Mouse (Mus musculus) stomach, embryonic 15.5 days (tissue): Measurements from ENCODE around the gene Ppm1l. TPM values are rescaled to one million over a fixed set of nuclear protein-coding genes. Genes with fewer than 3 reads are reported as not detected.
A peak's percentile ranks its signal among the peaks of the same experiment; 100 is the strongest.

Experiments
- ATAC-seq: fragments of 200-750 bp; cut with Nextera tagmentation; 2 replicates; pipeline ENCODE4 v1.8.0; 2017; ENCODE audit warnings: low read depth, moderate number of reproducible peaks, moderate TSS enrichment; ENCODE audit not compliant: insufficient read depth, low FRiP score
- H3K27ac ChIP-seq: fragments of 300-500 bp; sonication (generic); 2 replicates; pipeline ENCODE4 v1.5.1; 2015; ENCODE audit warnings: mild to moderate bottlenecking, inconsistent platforms
- H3K27me3 ChIP-seq: fragments of 300-500 bp; sonication (generic); replicated peaks from 2 replicates; pipeline ENCODE4 v1.6.1; 2015; ENCODE audit warnings: inconsistent platforms
- H3K36me3 ChIP-seq: fragments of 300-500 bp; sonication (generic); 2 replicates; pipeline ENCODE4 v1.6.1; 2015; ENCODE audit warnings: inconsistent platforms
- H3K4me1 ChIP-seq: fragments of 300-500 bp; sonication (generic); 2 replicates; pipeline ENCODE4 v1.6.1; 2015; ENCODE audit warnings: inconsistent platforms
- H3K4me2 ChIP-seq: fragments of 300-500 bp; sonication (generic); 2 replicates; pipeline ENCODE4 v1.6.1; 2015; ENCODE audit warnings: mild to moderate bottlenecking, inconsistent platforms
- H3K4me3 ChIP-seq: fragments of 300-500 bp; sonication (generic); replicated peaks from 2 replicates; pipeline ENCODE4 v1.5.1; 2015; ENCODE audit warnings: inconsistent platforms
- H3K9ac ChIP-seq: fragments of 300-500 bp; sonication (generic); 2 replicates; pipeline ENCODE4 v1.6.1; 2015; ENCODE audit warnings: inconsistent platforms
- H3K9me3 ChIP-seq: fragments of 300-500 bp; sonication (generic); 2 replicates; pipeline ENCODE4 v1.6.1; 2016; ENCODE audit warnings: inconsistent platforms
- WGBS: fragments of 180-500 bp; shearing (Covaris S2); methylation state at CpG from one replicate; pipeline ENCODE4 v1.1.7; 2015; 5-methylcytosine and 5-hydroxymethylcytosine counted together
- polyA plus RNA-seq: library from polyadenylated mRNA; unstranded; fragments of >200 nt; fragmentation: Nextera tagmentation; extraction: Ambion mirVana; gene quantifications from 2 replicates; pipeline ENCODE4 v1.2.1, GENCODE M21; 2015

Ppm1l gene
- polyA plus RNA-seq, 1 experiment from 2014 or later: 8.5 TPM

DNA sequence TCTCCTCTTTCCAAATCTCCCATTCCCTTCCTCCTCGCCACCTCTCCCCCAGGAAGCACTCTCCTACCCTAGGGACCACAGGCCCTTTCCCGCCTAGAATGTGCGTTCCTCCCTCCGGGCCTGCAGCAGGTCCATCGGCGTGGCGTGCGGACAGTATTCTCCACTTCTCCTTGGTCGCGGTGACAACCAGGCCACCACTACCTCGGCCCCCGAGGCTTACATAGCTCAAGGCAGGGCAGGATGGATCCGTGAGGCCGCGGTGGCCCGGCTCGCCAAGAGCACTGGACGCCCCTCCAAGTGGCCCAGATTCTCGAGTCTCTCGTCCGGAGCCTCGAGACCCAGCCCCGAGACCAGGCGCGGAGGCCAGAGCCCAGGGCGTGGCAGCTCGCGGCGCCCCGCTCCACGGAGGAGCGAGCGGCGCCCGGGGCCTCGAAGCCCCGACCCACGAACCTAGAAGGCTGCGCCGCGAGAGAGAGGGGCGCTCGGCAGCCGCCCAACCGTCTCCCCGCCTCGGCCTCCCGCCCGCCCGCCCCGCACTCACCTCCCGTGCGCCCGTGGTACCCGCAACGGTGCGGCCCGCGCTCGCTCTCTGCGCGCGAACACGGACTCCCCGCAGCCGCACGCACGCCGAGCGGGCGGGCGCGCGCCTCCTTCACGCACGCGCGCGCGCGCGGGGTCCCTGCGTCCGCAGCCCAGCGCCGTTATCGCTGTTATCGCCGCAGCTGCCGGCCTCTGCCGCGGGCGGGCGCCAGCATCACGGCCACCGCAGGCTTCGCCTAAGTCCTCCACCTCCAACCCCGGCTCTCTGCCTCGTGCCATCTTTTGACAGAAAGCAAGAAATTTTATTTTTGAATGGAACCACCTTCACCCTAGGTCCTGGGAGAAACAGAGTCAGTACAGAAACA is 281.9 kb downstream of the Ppm1l start, which contains the start of gene B3galnt1:
Gene B3galnt1, minus strand, starts transcription at position 700 of the 905 bp plus-strand sequence.
- H3K9ac ChIP-seq: peak within 1 kb of the TSS; percentile 74
- ATAC-seq: peak; percentile 56; the same call in 1 of the 2 replicates
- H3K4me1 ChIP-seq: peaks cover 5% of the 10 kb centered on the region; the same call in 1 of the 2 replicates
- H3K27ac ChIP-seq: peak within 1 kb of the TSS; percentile 40
- no peaks in the 10 kb centered on the region for H3K27me3 ChIP-seq
- peak within 1 kb of the TSS; percentile 86 for H3K4me2 ChIP-seq
- peak within 1 kb of the TSS; percentile 71 for H3K4me3 ChIP-seq
- no peaks in the 10 kb centered on the region for H3K36me3 ChIP-seq
- no peaks in the 10 kb centered on the region for H3K9me3 ChIP-seq
- 1% methylated on average over 82 of the region's 99 CpGs for WGBS

DNA sequence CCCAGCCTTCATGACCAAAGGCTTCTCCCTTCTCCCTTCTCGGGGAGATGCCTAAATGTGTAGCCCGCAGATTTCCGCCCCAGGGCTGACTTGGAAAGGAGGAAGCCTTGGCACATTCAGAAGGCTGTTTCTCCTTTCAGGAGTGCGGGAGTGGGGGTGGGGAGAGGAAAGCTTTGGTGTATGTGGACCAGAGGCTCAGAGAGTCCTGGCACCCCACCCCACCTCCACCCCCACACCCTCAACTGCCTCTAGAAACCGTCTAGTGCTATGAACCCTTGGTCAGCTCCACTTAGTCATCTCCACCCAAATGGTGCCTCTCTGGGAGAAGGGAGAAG is 282.5 kb downstream of the Ppm1l start:
- Histone ChIP-seq H3K27me3 (no peaks in the 10 kb centered on the region), H3K4me3 (peak overlapping the region; percentile 71), H3K27ac (0 out of 2 replicates have a peak overlapping the region, but pooled peaks have one; percentile 40), H3K9ac (peak overlapping the region; percentile 74; the same call in 1 of the 2 replicates), H3K4me1 (peaks cover 5% of the 10 kb centered on the region; the same call in 1 of the 2 replicates), H3K36me3 (no peaks in the 10 kb centered on the region), H3K4me2 (peak overlapping the region; percentile 86), H3K9me3 (no peaks in the 10 kb centered on the region)
- no peak for ATAC-seq
- 21% methylated on average over 5 of the region's 5 CpGs for WGBS

DNA sequence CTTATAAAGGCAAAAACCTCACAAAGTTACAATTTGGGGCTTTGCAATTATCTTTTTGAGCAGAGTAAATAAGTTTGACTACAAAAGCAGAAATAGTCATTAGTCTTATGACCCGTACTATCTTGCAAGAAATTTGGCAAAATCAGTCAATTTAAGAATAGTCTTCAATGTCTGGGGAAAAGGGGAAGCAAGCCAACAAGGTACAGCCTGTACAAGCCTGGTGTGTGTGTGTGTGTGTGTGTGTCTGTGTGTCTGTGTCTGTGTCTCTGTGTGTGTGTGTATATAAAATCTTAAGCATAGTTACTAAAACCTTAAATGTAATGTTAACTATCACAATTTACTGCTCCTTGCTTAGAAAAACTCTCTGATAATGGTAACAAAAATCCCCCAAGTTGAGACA is 290.3 kb downstream of the Ppm1l start:
- H3K36me3 ChIP-seq: no peaks in the 10 kb centered on the region

DNA sequence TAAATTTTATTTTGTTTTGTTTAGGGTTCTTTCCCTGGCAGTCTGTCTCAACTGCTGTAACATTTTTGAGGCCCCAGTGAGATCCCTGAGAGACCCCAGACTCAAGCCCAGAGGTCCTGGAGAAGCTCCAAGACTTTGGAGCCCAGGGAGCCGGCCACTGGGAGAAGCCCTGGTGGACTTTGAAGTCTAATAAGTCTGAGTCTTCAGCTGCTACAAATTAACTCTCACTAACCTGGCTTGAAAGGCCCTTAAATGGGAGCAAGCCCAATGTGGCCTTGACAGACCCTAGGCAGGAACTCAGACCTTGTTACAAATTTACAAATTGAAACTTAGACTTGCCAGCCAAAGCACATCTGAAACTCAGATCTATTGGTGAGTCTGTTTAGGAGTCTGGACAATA is 290.8 kb downstream of the Ppm1l start:
- H3K27me3 ChIP-seq: no peaks in the 10 kb centered on the region
- 33% methylated on average over 1 of the region's 1 CpGs for WGBS
- no peak overlapping the region for H3K9ac ChIP-seq
- H3K9me3 ChIP-seq: no peaks in the 10 kb centered on the region
- no peak overlapping the region for H3K27ac ChIP-seq
- H3K4me1 ChIP-seq: no peaks in the 10 kb centered on the region
- no peak for ATAC-seq
- H3K4me3 ChIP-seq: no peak overlapping the region
- no peaks in the 10 kb centered on the region for H3K36me3 ChIP-seq
- no peak overlapping the region for H3K4me2 ChIP-seq

More for the DNA sequence above, 290.3 kb downstream of the Ppm1l start:
- H3K4me1 ChIP-seq: no peaks in the 10 kb centered on the region
- no peak overlapping the region for H3K9ac ChIP-seq
- H3K27ac ChIP-seq: no peak overlapping the region
- H3K4me3 ChIP-seq: no peak overlapping the region
- no peaks in the 10 kb centered on the region for H3K27me3 ChIP-seq
- WGBS: 68% methylated on average over 1 of the region's 1 CpGs
- no peak overlapping the region for H3K4me2 ChIP-seq
- no peaks in the 10 kb centered on the region for H3K9me3 ChIP-seq
- ATAC-seq: no peak

DNA sequence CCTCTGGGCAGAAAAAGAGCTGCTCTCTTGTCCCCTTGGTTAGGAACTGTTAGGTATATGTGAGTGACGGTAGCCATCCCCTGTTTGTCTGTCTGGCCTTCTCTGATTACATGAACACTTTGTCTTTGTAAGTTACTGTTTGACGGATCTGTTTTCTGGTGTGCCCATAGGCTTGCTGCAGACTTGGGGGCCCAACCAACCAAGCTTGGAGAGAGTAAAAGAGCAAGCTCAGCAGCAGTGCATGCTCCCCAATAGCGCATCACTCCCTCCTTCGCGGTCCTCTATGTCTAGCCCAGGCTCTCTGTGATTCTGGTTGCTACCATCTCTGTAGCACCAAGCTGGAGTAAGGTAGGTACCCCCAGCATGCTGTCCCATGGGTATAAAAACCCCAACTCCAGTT is 291.2 kb downstream of the Ppm1l start:
- no peaks in the 10 kb centered on the region for H3K27me3 ChIP-seq
- no peak for ATAC-seq
- WGBS: 88% methylated on average over 5 of the region's 5 CpGs

More for the DNA sequence above, 291.2 kb downstream of the Ppm1l start:
- no peak overlapping the region for H3K4me2 ChIP-seq
- H3K4me3 ChIP-seq: no peak overlapping the region
- H3K4me1 ChIP-seq: no peaks in the 10 kb centered on the region
- no peaks in the 10 kb centered on the region for H3K9me3 ChIP-seq
- no peak overlapping the region for H3K9ac ChIP-seq
- no peak overlapping the region for H3K27ac ChIP-seq
- no peaks in the 10 kb centered on the region for H3K36me3 ChIP-seq

Other genes starting within 250 kb of the Ppm1l start
- 29.7 and 31.1 TPM in 2 replicates for gene Kpna4, start 189.7 kb upstream of the Ppm1l start, polyA plus RNA-seq
- gene Arl14, start 94.4 kb upstream of the Ppm1l start, polyA plus RNA-seq: 9.6 and 11.4 TPM in 2 replicates